Comparison of ENCODE assay signal across 8 mouse cellular contexts in genomic region chr15:8442156-8442555, GRCm38 (mm10). TPM values are rescaled to one million over a fixed set of nuclear protein-coding genes. Genes with fewer than 3 reads are reported as not detected.
A peak's percentile ranks its signal among the peaks of the same experiment; 100 is the strongest.
DNase-seq lines count a peak whose midpoint lies in the region; ATAC-seq and TF ChIP-seq lines count a peak whose summit lies in the region.

No protein-coding gene starts in this region.

- peaks cover 3% of the 10 kb centered on the region; the same call in 1 of the 2 replicates for H3K79me2 ChIP-seq in heart, adult 2 months (replicated peaks; ENCODE audit: control insufficient read depth, insufficient read depth, low read length)

- no peak for TF ChIP-seq EP300 in heart, adult 2 months (IDR thresholded peaks at IDR 0.05; ENCODE audit: insufficient read depth, low read depth, low read length)

- H3K4me1 ChIP-seq in heart, adult 2 months (ENCODE audit: control insufficient read depth, insufficient read depth, low read length) = peaks cover 3% of the 10 kb centered on the region
- H3K4me1 ChIP-seq in kidney, embryonic 15.5 days = peaks cover 11% of the 10 kb centered on the region
- peaks cover 18% of the 10 kb centered on the region for H3K4me1 ChIP-seq in midbrain, embryonic 14.5 days (ENCODE audit: control insufficient read depth, insufficient read depth, low read length)

- WGBS in heart, adult 2 months = 2% methylated on average over 11 of the region's 11 CpGs
- 2% methylated on average over 11 of the region's 11 CpGs for WGBS in kidney, embryonic 15.5 days
- under 1% methylated on average over 11 of the region's 11 CpGs for WGBS in midbrain, embryonic 14.5 days

- H3K36me3 ChIP-seq in heart, adult 2 months (ENCODE audit: control insufficient read depth, insufficient read depth, low read length) = peaks cover 2% of the 10 kb centered on the region
- no peaks in the 10 kb centered on the region for H3K36me3 ChIP-seq in kidney, embryonic 15.5 days
- no peaks in the 10 kb centered on the region for H3K36me3 ChIP-seq in midbrain, embryonic 14.5 days (ENCODE audit: control insufficient read depth, insufficient read depth, low read length)

- H3K4me2 ChIP-seq in kidney, embryonic 15.5 days = peak overlapping the region; percentile 96
- peak overlapping the region; percentile 88 for H3K4me2 ChIP-seq in midbrain, embryonic 14.5 days (ENCODE audit: low read length)

- H3K9me3 ChIP-seq in kidney, embryonic 15.5 days (replicated peaks) = no peaks in the 10 kb centered on the region
- H3K9me3 ChIP-seq in midbrain, embryonic 14.5 days (ENCODE audit: control insufficient read depth, low read length) = no peaks in the 10 kb centered on the region

- peak overlapping the region; percentile 92 for H3K27ac ChIP-seq in heart, adult 2 months
- peak overlapping the region; percentile 59 for H3K27ac ChIP-seq in kidney, embryonic 15.5 days
- H3K27ac ChIP-seq in midbrain, embryonic 14.5 days (replicated peaks; ENCODE audit: low read depth, low read length) = no peak overlapping the region

- peak overlapping the region; percentile 66 for H3K4me3 ChIP-seq in heart, adult 2 months
- H3K4me3 ChIP-seq in kidney, embryonic 15.5 days (replicated peaks) = peak overlapping the region; percentile 79
- peak overlapping the region; percentile 97 for H3K4me3 ChIP-seq in midbrain, embryonic 14.5 days (replicated peaks; ENCODE audit: low read depth, low read length)

- DNase-seq in gastrocnemius, postnatal 14 days = peak; percentile 9
- DNase-seq in gastrocnemius, postnatal 36 days = no peak
- DNase-seq in adrenal gland, postnatal 14 days = peak; percentile 65
- peak; percentile 8 to 30 for DNase-seq in heart, adult 2 months
- DNase-seq in midbrain, embryonic 14.5 days = peak; percentile 67
- DNase-seq in thymus, postnatal 4 days = no peak
- DNase-seq in left cerebral cortex, postnatal 25 days (ENCODE audit: low spot score in 2 of 2) = no peak

- TF ChIP-seq POLR2A in heart, adult 2 months (IDR thresholded peaks at IDR 0.05; ENCODE audit: insufficient read depth, low read depth, low read length) = no peak

- no peaks in the 10 kb centered on the region for H3K27me3 ChIP-seq in heart, adult 2 months (ENCODE audit: control insufficient read depth, insufficient read depth, low read length)
- H3K27me3 ChIP-seq in kidney, embryonic 15.5 days = no peaks in the 10 kb centered on the region
- no peaks in the 10 kb centered on the region for H3K27me3 ChIP-seq in midbrain, embryonic 14.5 days (ENCODE audit: control insufficient read depth, insufficient read depth, low read length)

- no peak for ATAC-seq in kidney, embryonic 15.5 days (replicated peaks; ENCODE audit: low FRiP score)
- ATAC-seq in midbrain, embryonic 14.5 days (ENCODE audit: low FRiP score, low TSS enrichment) = no peak

- peak overlapping the region; percentile 63 for H3K9ac ChIP-seq in heart, adult 2 months (ENCODE audit: low read depth, low read length)
- peak overlapping the region; percentile 86 for H3K9ac ChIP-seq in kidney, embryonic 15.5 days
- peak overlapping the region; percentile 97; the same call in 1 of the 2 replicates for H3K9ac ChIP-seq in midbrain, embryonic 14.5 days (replicated peaks; ENCODE audit: low read length)

- intact Hi-C loops in gastrocnemius, postnatal 14 days (cut with DNase I; ENCODE audit: low total_unique reads) = loop anchor here (5.0 kb wide), 1 partner anchor 60 kb away; no protein-coding TSS in a partner anchor
- intact Hi-C loops in gastrocnemius, postnatal 36 days (cut with DNase I) = no loop called here
- intact Hi-C loops in heart, adult 2 months (cut with DNase I) = loop anchor here (5.0 to 10.0 kb wide), 2 partner anchors 40 to 337 kb away; partner anchors contain the start of gene Nup155
- intact Hi-C loops in left cerebral cortex, postnatal 25 days (cut with DNase I) = no loop called here

- TF ChIP-seq CTCF in heart, adult 2 months (IDR thresholded peaks at IDR 0.05) = no peak

RNA-seq across cellular contexts. Expression of gene Nipbl, which starts 2.1 kb away (rescaled TPM):
- total RNA-seq in gastrocnemius, postnatal 14 days (2021) = 10 to 100 TPM; 21.9 to 23.1 TPM
- total RNA-seq in gastrocnemius, postnatal 36 days (2021) = 10 to 100 TPM; 17.5 to 20.8 TPM
- total RNA-seq in adrenal gland, postnatal 14 days (2021) = 50.3 and 51.4 TPM in 2 replicates
- total RNA-seq in heart, adult 2 months (2021) = 10 to 100 TPM; 26.6 to 29.5 TPM
- 4.1 and 8.3 TPM in 2 replicates for polyA plus RNA-seq in heart, adult 2 months (2012; rRNA removed)
- polyA plus RNA-seq in kidney, embryonic 15.5 days (2015; fragmentation: Nextera tagmentation; extraction: Ambion mirVana) = 18.3 and 18.7 TPM in 2 replicates
- polyA plus RNA-seq in midbrain, embryonic 14.5 days (2014; fragmentation: Nextera tagmentation; extraction: Ambion mirVana) = 18.9 and 23.3 TPM in 2 replicates
- 10 to 100 TPM; 27.7 to 29.7 TPM for total RNA-seq in left cerebral cortex, postnatal 25 days (2021)

Comparison
In these comparisons a context has a peak if more than half of its experiments do, and no peak if none do; other contexts are left out.
1. DNase-seq: peak in gastrocnemius, postnatal 14 days (single experiment), adrenal gland, postnatal 14 days (single experiment), heart, adult 2 months (2 of 2) and midbrain, embryonic 14.5 days (single experiment); none in gastrocnemius, postnatal 36 days (0 of 2), thymus, postnatal 4 days (single experiment) and left cerebral cortex, postnatal 25 days (0 of 2).
2. intact Hi-C loops: an anchor here in gastrocnemius, postnatal 14 days (5.0 kb wide) and heart, adult 2 months (5.0 to 10.0 kb wide); none called in gastrocnemius, postnatal 36 days and left cerebral cortex, postnatal 25 days.
3. Peak in every context shown above with its lines, with median percentiles within 50 percentile points of each other: H3K4me3 ChIP-seq and H3K9ac ChIP-seq.